Mouse (Mus musculus) CH12.LX (cell line): Measurements from ENCODE around the gene Atp1a4. TPM values are rescaled to one million over a fixed set of nuclear protein-coding genes. Genes with fewer than 3 reads are reported as not detected.

Source experiments
- DNase-seq: peaks from one replicate; pipeline ENCODE4 v3.0.0-alpha.2; 2013; ENCODE audit errors: extremely low read depth
- H3K27ac ChIP-seq: 2 replicates; pipeline ENCODE4 v1.5.1; 2012; ENCODE audit warnings: low read depth, mild to moderate bottlenecking, control low read depth, moderate library complexity; ENCODE audit not compliant: insufficient read depth
- H3K27me3 ChIP-seq: replicated peaks from 2 replicates; pipeline ENCODE3; 2012; ENCODE audit warnings: inconsistent platforms
- H3K36me3 ChIP-seq, 2 experiments: replicated peaks in 1 of 2; 2 replicates each; pipeline versions ENCODE3 to v1.6.1; 2012; ENCODE audit warnings: inconsistent platforms in 1 of 2, low read length in 1 of 2, mild to moderate bottlenecking in 1 of 2, mixed read lengths in 1 of 2, moderate library complexity in 1 of 2; ENCODE audit not compliant: control insufficient read depth in 1 of 2, insufficient read depth in 1 of 2
- H3K4me1 ChIP-seq, 2 experiments: 2 replicates each; pipeline ENCODE4 v1.6.1; 2012; ENCODE audit warnings: inconsistent platforms in 1 of 2, moderate library complexity in 1 of 2; ENCODE audit not compliant: insufficient read depth in 2 of 2, control insufficient read depth in 1 of 2
- H3K4me2 ChIP-seq: 2 replicates; pipeline ENCODE4 v1.6.1; 2012; ENCODE audit warnings: low read depth, mild to moderate bottlenecking, control low read depth; ENCODE audit not compliant: poor library complexity, insufficient read depth, severe bottlenecking
- H3K4me3 ChIP-seq, 3 experiments: fragments of 150-350 bp in 1 of 3; sonication (generic) in 1 of 3; replicated peaks in 1 of 3; 2 replicates each; pipeline versions ENCODE3 to v1.5.1; 2011 to 2012; ENCODE audit warnings: low read depth in 2 of 3, low read length in 2 of 3, mild to moderate bottlenecking in 2 of 3, moderate library complexity in 2 of 3, control low read depth in 1 of 3, improper control_type of control experiment in 1 of 3, inconsistent platforms in 1 of 3, mixed read lengths in 1 of 3; ENCODE audit not compliant: poor library complexity in 1 of 3
- H3K79me2 ChIP-seq: replicated peaks from 2 replicates; pipeline ENCODE4 v1.6.1; 2012; ENCODE audit warnings: mild to moderate bottlenecking, moderate library complexity; ENCODE audit not compliant: control insufficient read depth, poor library complexity, insufficient read depth, severe bottlenecking; ENCODE audit errors: extremely low read depth
- H3K9ac ChIP-seq: 2 replicates; pipeline ENCODE4 v1.6.1; 2012; ENCODE audit warnings: low read depth, mild to moderate bottlenecking, control low read depth, moderate library complexity; ENCODE audit not compliant: insufficient read depth
- H3K9me3 ChIP-seq: replicated peaks from 2 replicates; pipeline ENCODE3; 2012; ENCODE audit warnings: low read length, inconsistent platforms, mixed read lengths
- BHLHE40 ChIP-seq: IDR thresholded peaks from 2 replicates; pipeline ENCODE4 v1.6.1; 2011; ENCODE audit warnings: mild to moderate bottlenecking, low read depth, low read length, improper control_type of control experiment
- CHD2 ChIP-seq: IDR thresholded peaks from 2 replicates; pipeline ENCODE4 v1.6.1; 2011; ENCODE audit warnings: low read length, improper control_type of control experiment
- CTCF ChIP-seq, 2 experiments: IDR thresholded peaks in 1 of 2; conservative IDR thresholded peaks in 1 of 2; 2 replicates each; pipeline ENCODE4 v1.5.1; 2011 to 2012; ENCODE audit warnings: low read depth in 2 of 2, low read length in 2 of 2, improper control_type of control experiment in 1 of 2, inconsistent platforms in 1 of 2, mild to moderate bottlenecking in 1 of 2, moderate library complexity in 1 of 2
- EP300 ChIP-seq: IDR thresholded peaks from 2 replicates; pipeline ENCODE4 v1.6.1; 2011; ENCODE audit warnings: low read length, improper control_type of control experiment
- ETS1 ChIP-seq: conservative IDR thresholded peaks from 2 replicates; pipeline ENCODE4 v1.6.1; 2012; ENCODE audit warnings: low read depth, mild to moderate bottlenecking, inconsistent platforms, low read length, improper control_type of control experiment, moderate library complexity
- GABPA ChIP-seq: IDR thresholded peaks from 2 replicates; pipeline ENCODE4 v1.6.1; 2012; ENCODE audit warnings: low read depth, low read length, improper control_type of control experiment, inconsistent platforms; ENCODE audit not compliant: insufficient replicate concordance
- JUN ChIP-seq: IDR thresholded peaks from 2 replicates; pipeline ENCODE4 v1.6.1; 2011; ENCODE audit warnings: low read depth, mild to moderate bottlenecking, low read length, improper control_type of control experiment, moderate library complexity; ENCODE audit not compliant: insufficient read depth
- JUND ChIP-seq: conservative IDR thresholded peaks from 2 replicates; pipeline ENCODE4 v1.6.1; 2011; ENCODE audit warnings: low read depth, low read length, improper control_type of control experiment
- MAX ChIP-seq: IDR thresholded peaks from 2 replicates; pipeline ENCODE4 v1.6.1; 2011; ENCODE audit warnings: low read length, improper control_type of control experiment
- MAZ ChIP-seq: IDR thresholded peaks from 2 replicates; pipeline ENCODE4 v1.6.1; 2012; ENCODE audit warnings: low read depth, mild to moderate bottlenecking, inconsistent platforms, low read length, improper control_type of control experiment, moderate library complexity
- MXI1 ChIP-seq: IDR thresholded peaks from 2 replicates; pipeline ENCODE4 v1.6.1; 2011; ENCODE audit warnings: mild to moderate bottlenecking, low read depth, low read length, improper control_type of control experiment
- PAX5 ChIP-seq: IDR thresholded peaks from 2 replicates; pipeline ENCODE4 v1.6.1; 2012; ENCODE audit warnings: low read length, inconsistent platforms, mixed read lengths
- POLR2A ChIP-seq: IDR thresholded peaks from 2 replicates; pipeline ENCODE4 v1.6.1; 2011; ENCODE audit warnings: low read depth, mild to moderate bottlenecking, improper control_type of control experiment, low read length
- POLR2AphosphoS2 ChIP-seq: IDR thresholded peaks from 2 replicates; pipeline ENCODE4 v1.6.1; 2011; ENCODE audit warnings: low read depth, low read length, improper control_type of control experiment
- USF1 ChIP-seq: IDR thresholded peaks from 2 replicates; pipeline ENCODE4 v1.6.1; 2014; ENCODE audit warnings: low read depth, mild to moderate bottlenecking, inconsistent platforms, low read length, improper control_type of control experiment
- USF2 ChIP-seq: conservative IDR thresholded peaks from 2 replicates; pipeline ENCODE4 v1.6.1; 2011; ENCODE audit warnings: low read depth, low read length, improper control_type of control experiment
- ZMIZ1 ChIP-seq: IDR thresholded peaks from 2 replicates; pipeline ENCODE4 v1.6.1; 2012; ENCODE audit warnings: low read depth, mild to moderate bottlenecking, inconsistent platforms, low read length, improper control_type of control experiment
- ZNF384 ChIP-seq: IDR thresholded peaks from 2 replicates; pipeline ENCODE4 v1.6.1; 2012; ENCODE audit warnings: low read depth, low read length, improper control_type of control experiment, inconsistent platforms
- dilution Hi-C: fragments of 300-500 bp; cut with MboI; formaldehyde crosslinking; loops from 2 replicates; pipeline ENCODE4 v1.14.3; 2020; ENCODE audit warnings: low sequenced_read_pairs; ENCODE audit not compliant: extremely low pct_unique_long_range_greater_than_20kb, extremely low pct_ligation_motif_present
- in situ Hi-C: fragments of 300-500 bp; cut with MboI; formaldehyde crosslinking; loops from 3 replicates; pipeline ENCODE4 v1.14.3; 2019; ENCODE audit warnings: low sequenced_read_pairs, low pct_ligation_motif_present, low pct_unique_long_range_greater_than_20kb, mixed read lengths
- polyA plus RNA-seq: library from polyadenylated mRNA; unstranded; fragments of >175 nt; gene quantifications from 2 replicates; pipeline ENCODE4 v1.2.1, GENCODE M21; 2012; ENCODE audit warnings: low read depth; ENCODE audit not compliant: insufficient read length
- total RNA-seq, 2 experiments: library from RNA; depleted of rRNA; stranded (reverse); fragments of 300-350 nt in 1 of 2; fragments of >200 nt in 1 of 2; gene quantifications; 2 replicates each; pipeline ENCODE4 v1.2.3; 2012 to 2014

Gene Atp1a4
- total and polyA plus RNA-seq, 3 experiments: not detected

DNA sequence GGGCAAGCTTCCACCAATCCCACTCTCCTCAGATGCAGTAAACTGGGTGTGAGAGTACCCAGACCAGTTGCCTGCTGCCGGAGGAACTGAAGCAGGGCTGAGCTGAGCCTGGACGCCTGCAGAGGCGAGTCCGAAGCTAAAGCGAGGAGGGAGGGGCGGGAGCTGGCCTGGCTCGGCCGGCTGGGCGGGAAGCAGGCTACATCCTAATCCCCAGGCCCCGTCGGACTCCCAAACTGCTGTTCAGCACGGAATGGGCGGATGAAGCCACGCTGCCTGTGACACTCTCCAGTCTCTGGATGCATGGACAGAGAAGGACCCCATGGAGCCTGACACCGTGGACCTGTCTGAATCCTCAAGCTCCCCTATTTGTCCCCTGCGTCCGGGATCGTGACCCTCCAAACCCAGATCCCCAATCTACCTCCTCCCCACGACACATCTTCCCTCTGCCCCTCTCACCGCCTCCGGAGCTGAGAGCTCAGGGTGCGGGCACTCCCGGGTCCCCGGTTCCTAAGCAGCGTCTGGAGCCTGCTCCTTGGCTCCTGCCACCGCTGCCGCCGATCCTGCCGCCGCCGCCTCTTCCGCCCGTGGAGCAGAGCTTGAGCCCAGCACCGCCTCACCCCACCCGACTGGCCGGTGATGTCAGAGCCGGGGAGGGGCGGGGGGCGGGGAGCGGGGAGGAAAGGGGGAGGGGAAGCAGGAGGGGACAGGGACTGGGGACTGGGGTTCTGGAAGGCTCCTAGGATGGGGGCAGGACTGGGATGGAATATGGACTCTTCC lies 51.9 kb downstream of the Atp1a4 start, which contains the start of gene Pea15a (continued):
- TF ChIP-seq POLR2AphosphoS2: no peak
- no peak for TF ChIP-seq JUND
- no peak for TF ChIP-seq ZNF384
- TF ChIP-seq ZMIZ1: peak; percentile 32; the same call in 1 of the 2 replicates
- TF ChIP-seq MXI1: no peak
- TF ChIP-seq JUN: no peak
- TF ChIP-seq ETS1: 0 out of 2 replicates have a peak, but pooled peaks have one; percentile 11
- no peak for TF ChIP-seq BHLHE40
- no peak for TF ChIP-seq GABPA
- TF ChIP-seq PAX5: no peak
- TF ChIP-seq CHD2: peak; percentile 72
- TF ChIP-seq POLR2A: peak; percentile 68; the same call in 1 of the 2 replicates

DNA sequence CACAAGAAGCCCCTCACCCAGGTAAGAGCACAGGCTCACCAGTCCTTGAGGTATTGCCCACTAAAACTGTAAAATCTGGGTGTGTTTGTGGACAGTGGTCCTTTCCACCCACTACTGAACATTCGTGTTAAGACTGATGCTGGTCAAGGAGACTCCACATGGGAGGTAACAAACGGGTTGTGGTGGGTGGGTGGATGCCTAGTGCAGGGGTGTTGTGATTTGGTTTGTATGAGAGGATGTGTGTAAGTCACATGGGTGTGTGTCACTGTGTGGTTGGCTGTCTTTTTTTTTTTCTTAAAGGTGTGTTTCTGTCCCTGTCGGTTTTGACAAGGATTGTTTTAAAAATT lies 52.5 kb downstream of the Atp1a4 start:
- Histone ChIP-seq H3K4me3 (peak overlapping the region; percentile 78 to 90 (median 81)), H3K36me3 (peaks cover 16 to 48% of the 10 kb centered on the region in 2 experiments), H3K27me3 (no peaks in the 10 kb centered on the region), H3K4me2 (peak overlapping the region; percentile 79), H3K4me1 (peaks cover 16 to 53% of the 10 kb centered on the region in 2 experiments), H3K79me2 (peaks cover 5% of the 10 kb centered on the region; the same call in 1 of the 2 replicates), H3K9ac (peak overlapping the region; percentile 83), H3K9me3 (no peaks in the 10 kb centered on the region), H3K27ac (no peak overlapping the region)
- dilution Hi-C loops: no loop called here
- TF ChIP-seq MAZ: no peak
- TF ChIP-seq EP300: no peak
- 0 out of 2 replicates have a peak, but pooled peaks have one; percentile 13 for TF ChIP-seq USF1
- TF ChIP-seq MAX: 0 out of 2 replicates have a peak, but pooled peaks have one; percentile 30
- TF ChIP-seq CTCF (conservative IDR thresholded peaks at IDR 0.05 in 1 of 2, IDR thresholded peaks at IDR 0.05 in 1 of 2; ENCODE audit: low read depth in 2 of 2, low read length in 2 of 2): no peak
- peak; percentile 6; the same call in 1 of the 2 replicates for TF ChIP-seq USF2
- peak; percentile 67 for TF ChIP-seq ZNF384
- peak; percentile 43 for TF ChIP-seq MXI1
- in situ Hi-C loops: no loop called here
- DNase-seq: peak; percentile 34
